Mouse (Mus musculus) liver, embryonic 13.5 days (tissue): ENCODE measurements around the gene Tmem150b. TPM values are rescaled to one million over a fixed set of nuclear protein-coding genes. Genes with fewer than 3 reads are reported as not detected.
A peak's percentile ranks its signal among the peaks of the same experiment; 100 is the strongest.

ENCODE experiments used
- ATAC-seq: fragments of 200-750 bp; cut with Nextera tagmentation; 2 replicates; pipeline ENCODE4 v1.8.0; 2017; ENCODE audit warnings: low read depth, mild to moderate bottlenecking, moderate number of reproducible peaks, moderate library complexity
- DNase-seq: peaks from one replicate; pipeline ENCODE4 v3.0.0; 2022
- H3K27ac ChIP-seq: fragments of 300-500 bp; sonication (generic); 2 replicates; pipeline ENCODE4 v1.5.1; 2015; ENCODE audit warnings: moderate library complexity, mild to moderate bottlenecking, inconsistent platforms
- H3K27me3 ChIP-seq: fragments of 300-500 bp; sonication (generic); 2 replicates; pipeline ENCODE4 v1.6.1; 2015; ENCODE audit warnings: mild to moderate bottlenecking, inconsistent platforms
- H3K36me3 ChIP-seq: fragments of 300-500 bp; sonication (generic); 2 replicates; pipeline ENCODE4 v1.6.1; 2015; ENCODE audit warnings: mild to moderate bottlenecking, inconsistent platforms
- H3K4me1 ChIP-seq: fragments of 300-500 bp; sonication (generic); replicated peaks from 2 replicates; pipeline ENCODE4 v1.6.1; 2015; ENCODE audit warnings: inconsistent platforms
- H3K4me2 ChIP-seq: fragments of 300-500 bp; sonication (generic); 2 replicates; pipeline ENCODE4 v1.6.1; 2015; ENCODE audit warnings: inconsistent platforms, mild to moderate bottlenecking, moderate library complexity
- H3K4me3 ChIP-seq: fragments of 300-500 bp; sonication (generic); replicated peaks from 2 replicates; pipeline ENCODE4 v1.5.1; 2015; ENCODE audit warnings: mild to moderate bottlenecking, inconsistent platforms
- H3K9ac ChIP-seq: fragments of 300-500 bp; sonication (generic); 2 replicates; pipeline ENCODE4 v1.6.1; 2015; ENCODE audit warnings: mild to moderate bottlenecking, inconsistent platforms
- H3K9me3 ChIP-seq: fragments of 300-500 bp; sonication (generic); replicated peaks from 2 replicates; pipeline ENCODE4 v1.6.1; 2016; ENCODE audit warnings: inconsistent platforms
- WGBS: fragments of 180-500 bp; shearing (Covaris S2); methylation state at CpG from one replicate; pipeline ENCODE4 v1.1.7; 2015; ENCODE audit not compliant: insufficient replicate concordance; 5-methylcytosine and 5-hydroxymethylcytosine counted together
- polyA plus RNA-seq: library from polyadenylated mRNA; unstranded; fragments of >200 nt; fragmentation: Nextera tagmentation; extraction: Ambion mirVana; gene quantifications from 2 replicates; pipeline ENCODE4 v1.2.1, GENCODE M21; 2015

The Tmem150b gene
- polyA plus RNA-seq, 1 experiment from 2014 or later: 0.15 TPM

- Histone ChIP-seq H3K9ac (peak overlapping the region; percentile 78), H3K9me3 (no peaks in the 10 kb centered on the region), H3K27ac (peak overlapping the region; percentile 89), H3K4me2 (peak overlapping the region; percentile 96), H3K4me1 (peaks cover 52% of the 10 kb centered on the region), H3K36me3 (peaks cover 44% of the 10 kb centered on the region), H3K27me3 (no peaks in the 10 kb centered on the region), H3K4me3 (peak overlapping the region; percentile 94)
- 69% methylated on average over 3 of the region's 3 CpGs for WGBS
- DNase-seq (no peak), ATAC-seq (no peak)
Observed at GRCm38 (mm10) chr7:4659911-4660443, 65.1 kb downstream of the Tmem150b start.

- H3K27ac ChIP-seq: peak within 1 kb of the TSS; percentile 92
- H3K36me3 ChIP-seq: peaks cover 42% of the 10 kb centered on the region
- H3K4me1 ChIP-seq: peaks cover 62% of the 10 kb centered on the region
- peak within 1 kb of the TSS; percentile 96 for H3K4me2 ChIP-seq
- DNase-seq (peak; percentile 96), ATAC-seq (peak; percentile 96)
- no peaks in the 10 kb centered on the region for H3K9me3 ChIP-seq
- no peaks in the 10 kb centered on the region for H3K27me3 ChIP-seq
- H3K9ac ChIP-seq: peak within 1 kb of the TSS; percentile 97
- peak within 1 kb of the TSS; percentile 94 for H3K4me3 ChIP-seq
- under 1% methylated on average over 54 of the region's 54 CpGs for WGBS
Observed at GRCm38 (mm10) chr7:4658912-4659551, 66.0 kb downstream of the Tmem150b start, which contains the start of gene Ppp6r1. Gene Ppp6r1, minus strand, starts transcription at chr7:4659019.

GRCm38 (mm10) chr7:4658128-4658907, 66.7 kb downstream of the Tmem150b start:
- H3K36me3 ChIP-seq: peaks cover 42% of the 10 kb centered on the region
- ATAC-seq (peak; percentile 54), DNase-seq (no peak)
- H3K27me3 ChIP-seq: no peaks in the 10 kb centered on the region
- H3K4me1 ChIP-seq: peaks cover 65% of the 10 kb centered on the region
- under 1% methylated on average over 75 of the region's 78 CpGs for WGBS
- H3K27ac ChIP-seq: peak overlapping the region; percentile 92
- peak overlapping the region; percentile 97 for H3K9ac ChIP-seq
- no peaks in the 10 kb centered on the region for H3K9me3 ChIP-seq
- peak overlapping the region; percentile 96 for H3K4me2 ChIP-seq
- peak overlapping the region; percentile 94 for H3K4me3 ChIP-seq

GRCm38 (mm10) chr7:4657521-4658127, 67.4 kb downstream of the Tmem150b start:
- WGBS: 38% methylated on average over 9 of the region's 9 CpGs
- Histone ChIP-seq H3K4me1 (peaks cover 70% of the 10 kb centered on the region), H3K27ac (peak overlapping the region; percentile 92), H3K4me3 (peak overlapping the region; percentile 94), H3K36me3 (peaks cover 46% of the 10 kb centered on the region), H3K27me3 (no peaks in the 10 kb centered on the region), H3K4me2 (peak overlapping the region; percentile 96), H3K9ac (peak overlapping the region; percentile 97), H3K9me3 (no peaks in the 10 kb centered on the region)
- DNase-seq (no peak), ATAC-seq (no peak)

Other genes starting within 250 kb of the Tmem150b start
- gene Ppp1r12c, start 223.6 kb downstream of the Tmem150b start, polyA plus RNA-seq: 17.1 and 18.8 TPM in 2 replicates
- gene Tnnt1, start 208.9 kb downstream of the Tmem150b start, polyA plus RNA-seq: 13.2 and 13.4 TPM in 2 replicates
- 1.1 and 4.5 TPM in 2 replicates for gene Tnni3, start 201.0 kb downstream of the Tmem150b start, polyA plus RNA-seq
- 0.13 and 0.24 TPM in 2 replicates for gene Dnaaf3, start 192.8 kb downstream of the Tmem150b start, polyA plus RNA-seq
- 0.39 and 0.46 TPM in 2 replicates for gene Syt5, start 177.7 kb downstream of the Tmem150b start, polyA plus RNA-seq
- gene Ptprh, start 121.2 kb downstream of the Tmem150b start, polyA plus RNA-seq: not detected in 2 replicates
- gene Tmem86b, start 93.8 kb downstream of the Tmem150b start, polyA plus RNA-seq: 22.6 and 25.1 TPM in 2 replicates
- 5.7 and 7.1 TPM in 2 replicates for gene Ppp6r1, start 66.2 kb downstream of the Tmem150b start, polyA plus RNA-seq
- gene Hspbp1, start 40.2 kb downstream of the Tmem150b start, polyA plus RNA-seq: 77.8 and 83.4 TPM in 2 replicates
- 0.08 and 0.10 TPM in 2 replicates for gene Brsk1, start 34.6 kb downstream of the Tmem150b start, polyA plus RNA-seq
- 61.6 and 63.9 TPM in 2 replicates for gene Kmt5c, start 14.9 kb upstream of the Tmem150b start, polyA plus RNA-seq
- 98.6 and 105 TPM in 2 replicates for gene Cox6b2, start 27.8 kb upstream of the Tmem150b start, polyA plus RNA-seq
- gene Fam71e2, start 46.1 kb upstream of the Tmem150b start, polyA plus RNA-seq: not detected in 2 replicates
- gene Il11, start 57.6 kb upstream of the Tmem150b start, polyA plus RNA-seq: 0.05 TPM in 1 of 2 replicates, not detected in the other
- gene Tmem190, start 57.7 kb upstream of the Tmem150b start, polyA plus RNA-seq: 0.44 TPM in 1 of 2 replicates, not detected in the other
- 13.7 and 14.6 TPM in 2 replicates for gene Tmem238, start 64.4 kb upstream of the Tmem150b start, polyA plus RNA-seq
- 242 and 279 TPM in 2 replicates for gene Rpl28, start 67.6 kb upstream of the Tmem150b start, polyA plus RNA-seq
- 282 and 292 TPM in 2 replicates for gene Ube2s, start 87.3 kb upstream of the Tmem150b start, polyA plus RNA-seq
- gene Shisa7, start 119.4 kb upstream of the Tmem150b start, polyA plus RNA-seq: not detected in 2 replicates
- gene Isoc2b, start 145.0 kb upstream of the Tmem150b start, polyA plus RNA-seq: 3.1 and 3.8 TPM in 2 replicates
- 0.45 and 0.52 TPM in 2 replicates for gene Isoc2a, start 151.9 kb upstream of the Tmem150b start, polyA plus RNA-seq
- gene Gm36210, start 181.3 kb upstream of the Tmem150b start, polyA plus RNA-seq: 0.07 TPM in 1 of 2 replicates, not detected in the other
- 1.4 and 1.6 TPM in 2 replicates for gene Zfp628, start 190.0 kb upstream of the Tmem150b start, polyA plus RNA-seq
- 0.57 and 0.67 TPM in 2 replicates for gene Nat14, start 196.8 kb upstream of the Tmem150b start, polyA plus RNA-seq
- 0.03 and 0.09 TPM in 2 replicates for gene Ssc5d, start 200.5 kb upstream of the Tmem150b start, polyA plus RNA-seq
- gene Sbk2, start 239.2 kb upstream of the Tmem150b start, polyA plus RNA-seq: not detected in 2 replicates
- not detected in 2 replicates for gene Sbk3, start 245.9 kb upstream of the Tmem150b start, polyA plus RNA-seq